Mouse (Mus musculus): Measurements from ENCODE around the gene Gm20219.

DNA sequence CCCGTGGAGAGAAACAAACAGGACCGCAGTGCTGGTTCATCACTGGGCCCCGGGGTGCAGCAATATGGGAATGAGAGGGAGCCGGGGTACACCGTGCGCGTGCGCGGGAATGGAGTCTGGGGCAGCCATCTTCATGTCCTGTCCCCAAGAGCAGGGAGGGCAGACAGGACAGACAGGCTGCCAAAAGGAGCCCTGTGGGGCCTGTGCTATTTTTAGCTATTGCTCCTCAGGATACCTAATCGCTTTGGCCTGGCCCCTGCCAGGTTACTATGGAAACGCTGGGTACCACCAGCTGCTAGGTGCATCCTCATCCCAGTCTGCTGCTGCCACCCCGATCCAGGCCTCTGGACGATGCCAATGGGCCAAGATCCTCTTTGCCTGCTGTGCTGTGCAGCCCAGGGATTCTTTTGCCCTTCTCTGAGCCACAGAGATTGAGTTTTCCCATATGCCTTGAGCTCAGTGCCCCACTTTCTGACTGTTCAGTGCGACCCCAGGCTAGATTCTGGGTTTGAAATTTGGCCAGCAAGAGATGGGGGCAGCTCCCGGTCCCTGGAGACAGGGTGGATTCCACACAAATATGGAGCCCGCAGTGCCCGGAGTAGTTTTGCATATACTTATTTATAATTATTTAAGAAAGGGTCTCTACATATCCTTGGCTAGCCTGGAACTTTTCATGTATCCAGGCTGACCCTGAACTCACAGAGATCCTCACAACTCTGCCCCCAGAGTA lies 6.9 kb downstream of the Gm20219 start:
- TF ChIP-seq POLR2A (IDR thresholded peaks at IDR 0.05; ENCODE audit: borderline replicate concordance, insufficient read depth, low read length) (no peak), CTCF (IDR thresholded peaks at IDR 0.05; ENCODE audit: borderline replicate concordance, insufficient read depth, low read depth, low read length) (no peak)
